In the genomic region with DNA sequence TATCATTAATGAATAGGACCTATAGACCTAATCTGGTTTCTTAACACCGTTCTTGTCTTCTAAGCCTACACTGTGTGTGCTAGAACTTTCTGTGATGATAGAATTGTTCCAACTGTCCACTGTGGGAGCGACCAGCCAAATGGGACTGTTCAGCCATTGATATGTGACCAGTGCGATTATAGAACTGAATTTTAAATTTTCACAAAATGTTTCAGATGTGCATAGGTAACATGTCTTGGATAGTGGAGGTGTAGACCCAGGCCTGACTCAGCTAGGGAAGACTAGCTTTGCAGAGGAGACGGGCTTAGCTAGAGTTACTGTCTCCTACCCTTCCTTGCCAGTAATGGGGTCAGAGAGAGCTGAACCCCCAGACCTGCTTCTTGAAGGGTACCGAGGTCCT, we compare ENCODE assay signal across 15 mouse cellular contexts.
"Had no signal": no experiment of that assay in that cellular context is flagged by ENCODE, and none has a peak within 500 bp of the region (broad histone marks: within the 10 kb centered on the region; RNA-seq: fewer than 3 reads in every experiment).

No protein-coding gene starts in this region.

- H3K27me3 ChIP-seq: neural tube, embryonic 15.5 days; stomach, embryonic 15.5 days had no signal

- H3K4me2 ChIP-seq: neural tube, embryonic 15.5 days; stomach, embryonic 15.5 days had no signal

- H3K36me3 ChIP-seq: neural tube, embryonic 15.5 days; stomach, embryonic 15.5 days had no signal

- DNase-seq: retina, postnatal 1 day; right cerebral cortex, adult 18-20 months; right cerebral cortex, postnatal 14 days; right cerebral cortex, postnatal 25 days; right cerebral cortex, postnatal 4 days; spleen, adult 18-20 months; thymus, adult 18-20 months; thymus, adult 2 months; thymus, postnatal 14 days; thymus, postnatal 25 days; thymus, postnatal 36 days; thymus, postnatal 4 days had no signal

- H3K4me3 ChIP-seq: neural tube, embryonic 15.5 days; stomach, embryonic 15.5 days had no signal

- H3K9me3 ChIP-seq: neural tube, embryonic 15.5 days; stomach, embryonic 15.5 days had no signal

- H3K27ac ChIP-seq: neural tube, embryonic 15.5 days; stomach, embryonic 15.5 days; stomach, postnatal 0 days had no signal

- H3K9ac ChIP-seq: neural tube, embryonic 15.5 days; stomach, embryonic 15.5 days had no signal
